Comparison of ENCODE assay signal across 8 mouse cellular contexts in the genomic region with DNA sequence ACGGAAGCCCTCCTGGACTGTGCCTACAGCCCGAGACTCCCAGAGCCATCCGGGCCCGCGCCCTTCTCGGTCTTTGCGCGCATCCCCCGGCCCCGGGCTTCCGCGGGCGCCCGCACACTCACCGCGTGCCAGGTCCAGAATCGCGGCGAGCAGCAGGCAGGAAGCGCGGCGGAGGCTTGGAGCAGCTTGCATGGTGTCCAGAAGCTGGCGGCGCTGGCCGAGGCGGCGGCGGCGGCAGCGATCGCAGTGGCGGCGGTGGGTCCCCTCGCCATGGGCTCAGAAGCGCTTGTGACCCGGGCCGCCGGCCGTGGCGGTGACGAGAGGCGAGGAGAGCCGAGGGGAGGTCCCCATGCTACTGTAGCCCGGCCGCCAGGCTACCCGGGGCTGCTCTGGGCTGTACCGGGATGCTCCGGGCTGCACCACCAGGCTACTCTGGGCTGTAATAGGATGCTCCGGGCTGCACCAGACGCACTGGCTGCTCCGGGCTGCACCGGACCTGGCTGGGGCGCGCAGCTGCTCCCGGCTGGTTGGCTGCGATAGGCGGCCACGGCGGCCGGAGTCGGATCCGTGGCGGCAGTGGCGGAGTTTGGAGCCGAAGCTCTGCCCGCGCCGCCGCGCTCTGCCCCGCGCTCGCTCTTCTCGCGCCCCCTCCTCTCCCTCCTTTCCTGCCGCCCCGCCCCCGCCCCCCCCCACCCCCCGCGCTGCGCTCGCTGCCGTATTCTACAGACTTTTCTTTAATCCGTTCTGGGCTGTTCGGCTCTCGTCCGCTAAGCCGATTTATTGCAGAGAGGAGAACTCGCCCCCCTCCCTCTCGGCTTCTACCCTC. TPM values are rescaled to one million over a fixed set of nuclear protein-coding genes. Genes with fewer than 3 reads are reported as not detected.
DNase-seq lines count a peak whose midpoint lies in the region; ATAC-seq and TF ChIP-seq lines count a peak whose summit lies in the region.

Gene Igsf21 (minus strand): TSS at position 605 of the 826 bp plus-strand sequence.

- under 1% methylated on average over 71 of the region's 90 CpGs for WGBS in heart, embryonic 15.5 days
- WGBS in forebrain, embryonic 10.5 days: under 1% methylated on average over 78 of the region's 90 CpGs
- WGBS in neural tube, embryonic 12.5 days: under 1% methylated on average over 79 of the region's 90 CpGs

- ATAC-seq in heart, embryonic 15.5 days (replicated peaks; ENCODE audit: insufficient number of reproducible peaks, insufficient read depth, low FRiP score, low read depth): no peak; the same call in 1 of the 2 replicates
- peak; percentile 72 for ATAC-seq in neural tube, embryonic 12.5 days (ENCODE audit: low FRiP score, low read depth)

- H3K4me2 ChIP-seq in heart, embryonic 15.5 days: peak within 1 kb of the TSS; percentile 55
- H3K4me2 ChIP-seq in neural tube, embryonic 12.5 days (replicated peaks): peak within 1 kb of the TSS; percentile 89

- H3K27me3 ChIP-seq in heart, embryonic 15.5 days: peaks cover 96% of the 10 kb centered on the region
- peaks cover 99% of the 10 kb centered on the region for H3K27me3 ChIP-seq in forebrain, embryonic 10.5 days (ENCODE audit: poor library complexity, severe bottlenecking)
- peaks cover 76% of the 10 kb centered on the region for H3K27me3 ChIP-seq in neural tube, embryonic 12.5 days (replicated peaks)

- no peak for DNase-seq in heart, adult 9 months (ENCODE audit: low spot score in 2 of 2)
- peak; percentile 66 for DNase-seq in brain, adult 2 months (ENCODE audit: low read depth, low spot score)
- peak; percentile 65 for DNase-seq in forebrain, embryonic 10.5 days (ENCODE audit: extremely low spot score, low spot score)
- peak in 1 of 2 experiments; percentile 51 for DNase-seq in left cerebral cortex, adult 2 months (ENCODE audit: extremely low spot score in 1 of 2, low spot score in 2 of 2)
- DNase-seq in spleen, postnatal 14 days (ENCODE audit: low spot score in 2 of 2): no peak
- no peak for DNase-seq in thymus, postnatal 4 days

- intact Hi-C loops in left cerebral cortex, adult 2 months (cut with DNase I): loop anchor here (5.0 to 10.0 kb wide), 4 partner anchors 99 to 431 kb away; no protein-coding TSS in a partner anchor

- peaks cover 7% of the 10 kb centered on the region for H3K4me1 ChIP-seq in heart, embryonic 15.5 days (replicated peaks)
- H3K4me1 ChIP-seq in forebrain, embryonic 10.5 days: peaks cover 79% of the 10 kb centered on the region
- peaks cover 50% of the 10 kb centered on the region for H3K4me1 ChIP-seq in neural tube, embryonic 12.5 days

- H3K27ac ChIP-seq in heart, embryonic 15.5 days: no peak within 1 kb of the TSS
- peak within 1 kb of the TSS; percentile 81 for H3K27ac ChIP-seq in forebrain, embryonic 10.5 days
- peak within 1 kb of the TSS; percentile 86 for H3K27ac ChIP-seq in left cerebral cortex, adult 2 months
- H3K27ac ChIP-seq in neural tube, embryonic 12.5 days: peak within 1 kb of the TSS; percentile 57; the same call in 1 of the 2 replicates

- H3K9me3 ChIP-seq in heart, embryonic 15.5 days (replicated peaks): no peaks in the 10 kb centered on the region
- no peaks in the 10 kb centered on the region for H3K9me3 ChIP-seq in forebrain, embryonic 10.5 days
- no peaks in the 10 kb centered on the region for H3K9me3 ChIP-seq in neural tube, embryonic 12.5 days

- TF ChIP-seq CTCF in left cerebral cortex, adult 2 months (IDR thresholded peaks at IDR 0.05): no peak

- no peaks in the 10 kb centered on the region for H3K36me3 ChIP-seq in heart, embryonic 15.5 days
- no peaks in the 10 kb centered on the region for H3K36me3 ChIP-seq in forebrain, embryonic 10.5 days (replicated peaks)
- no peaks in the 10 kb centered on the region for H3K36me3 ChIP-seq in neural tube, embryonic 12.5 days

- H3K9ac ChIP-seq in heart, embryonic 15.5 days: no peak within 1 kb of the TSS
- H3K9ac ChIP-seq in neural tube, embryonic 12.5 days: peak within 1 kb of the TSS; percentile 76

- peak within 1 kb of the TSS; percentile 29 for H3K4me3 ChIP-seq in heart, embryonic 15.5 days
- peak within 1 kb of the TSS; percentile 66 for H3K4me3 ChIP-seq in forebrain, embryonic 10.5 days
- peak within 1 kb of the TSS; percentile 60 for H3K4me3 ChIP-seq in left cerebral cortex, adult 2 months
- H3K4me3 ChIP-seq in neural tube, embryonic 12.5 days: peak within 1 kb of the TSS; percentile 53

RNA-seq across cellular contexts. Expression of gene Igsf21, which starts in this region (rescaled TPM):
- 0.10 and 0.65 TPM in 2 replicates for polyA plus RNA-seq in heart, embryonic 15.5 days (2015; fragmentation: Nextera tagmentation; extraction: Ambion mirVana)
- 3.8 and 4.6 TPM in 2 replicates for polyA plus RNA-seq in forebrain, embryonic 10.5 days (2016; fragmentation: Nextera tagmentation; extraction: Ambion mirVana)
- total RNA-seq in left cerebral cortex, adult 2 months (2021): 10 to 100 TPM; 68.8 to 75.2 TPM
- 25.5 and 28.6 TPM in 2 replicates for polyA plus RNA-seq in neural tube, embryonic 12.5 days (2016; fragmentation: Nextera tagmentation; extraction: Ambion mirVana)

Comparison
In these comparisons a context has a peak if more than half of its experiments do, and no peak if none do; other contexts are left out.
1. DNase-seq: peak in brain, adult 2 months (single experiment) and forebrain, embryonic 10.5 days (single experiment); none in heart, adult 9 months (0 of 2), spleen, postnatal 14 days (0 of 2) and thymus, postnatal 4 days (single experiment).
2. Peak in every context shown above with its lines, with median percentiles within 50 percentile points of each other: H3K4me3 ChIP-seq.